Mouse (Mus musculus): ENCODE results near the gene Msx3.

Gene Msx3

DNA sequence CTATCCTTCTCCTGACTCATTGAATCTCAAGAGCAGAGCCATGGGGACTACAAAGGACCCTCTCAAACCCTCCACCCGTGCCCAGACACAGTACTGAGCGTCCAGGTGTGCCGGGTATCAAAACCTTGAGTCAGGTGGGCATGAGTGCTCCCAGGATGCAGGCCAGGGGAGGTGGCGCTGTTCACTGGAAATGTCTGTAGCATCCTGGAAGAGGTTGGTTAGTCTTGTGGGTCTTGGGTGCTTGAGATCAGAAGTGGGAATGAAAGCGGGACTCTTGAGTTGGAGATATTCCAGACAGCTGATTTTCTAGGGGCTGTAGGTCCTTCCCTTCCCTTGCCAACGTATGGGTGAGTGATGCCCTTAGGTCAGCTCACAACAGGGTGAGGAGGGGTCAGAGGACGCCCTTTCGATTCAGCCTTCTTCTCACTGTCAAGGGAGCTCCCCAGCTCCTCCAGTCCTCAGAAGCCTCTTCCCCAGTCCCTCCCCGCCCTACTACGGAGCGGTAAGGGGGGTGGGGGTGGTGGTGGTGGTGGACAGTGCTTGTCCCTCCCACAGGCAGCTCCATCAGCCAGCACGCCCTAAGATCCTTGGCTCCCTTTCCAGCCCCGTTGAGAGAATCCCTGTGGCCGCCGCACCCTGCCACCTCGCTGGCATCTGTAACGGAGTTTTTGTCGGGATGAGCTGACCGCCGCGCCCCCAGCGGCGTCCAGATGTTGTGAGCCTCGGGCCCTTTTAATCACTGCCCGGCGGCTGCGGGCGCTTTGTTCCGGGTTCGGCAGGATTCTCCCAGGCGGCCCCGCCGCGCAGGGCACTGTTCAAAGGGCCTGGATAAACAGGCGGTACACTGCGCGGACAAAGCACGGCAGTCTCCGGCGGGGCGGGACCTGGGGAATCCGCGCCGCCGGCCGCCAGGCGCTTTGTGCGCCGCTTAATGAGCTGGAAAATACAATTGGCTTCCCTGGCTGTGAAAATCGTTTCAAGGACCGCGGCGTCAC lies 8.8 kb upstream of the Msx3 start:
- peak in 1 of 2 experiments; percentile 47 for DNase-seq

DNA sequence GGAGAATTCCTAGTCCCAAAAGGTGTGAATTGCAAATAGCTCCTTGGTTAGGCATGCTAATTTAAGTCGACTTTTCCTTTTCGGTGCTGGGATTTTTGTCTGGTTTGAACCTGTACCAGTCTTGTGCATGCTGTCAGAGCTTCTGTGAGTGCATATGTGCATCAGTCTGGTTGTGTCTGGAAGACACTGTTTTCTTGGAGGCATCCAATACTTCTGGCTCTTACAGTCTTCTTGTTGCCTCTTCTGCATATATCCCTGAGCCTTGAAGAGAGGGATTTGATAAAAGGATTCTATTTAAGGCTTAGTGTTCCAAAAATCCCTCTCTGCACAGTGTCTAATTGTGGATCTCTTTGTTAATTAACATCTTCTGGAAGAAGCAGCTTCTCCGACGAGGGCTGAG lies 5.2 kb upstream of the Msx3 start:
- no peak for DNase-seq

GRCm38 (mm10) chr7:140049115-140049689 lies 313 bp upstream of the Msx3 start:
- DNase-seq, result peak; percentile 36 to 38

GRCm38 (mm10) chr7:140047811-140048311 lies 1.0 kb downstream of the Msx3 start:
- peak; percentile 29 to 36 for DNase-seq

DNA sequence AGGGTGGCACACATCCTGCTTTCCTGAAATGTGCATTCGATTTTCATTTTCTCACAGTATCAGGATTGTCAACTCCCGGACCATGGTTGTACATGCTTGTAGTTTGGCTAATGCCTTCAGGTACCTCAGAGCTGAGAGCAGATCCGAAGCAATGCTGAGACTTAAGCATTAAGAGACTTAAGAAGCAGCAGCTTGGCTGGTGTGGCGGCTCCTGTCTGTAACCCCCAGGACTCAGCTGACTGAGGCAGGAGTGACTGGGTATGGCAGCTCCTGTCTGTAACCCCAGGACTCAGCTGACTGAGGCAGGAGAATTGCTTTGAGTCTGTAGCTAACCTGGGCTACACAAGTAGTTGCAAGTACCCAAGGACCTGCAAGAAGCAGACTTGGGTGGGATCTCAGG lies 3.3 kb downstream of the Msx3 start:
- no peak for DNase-seq

DNA sequence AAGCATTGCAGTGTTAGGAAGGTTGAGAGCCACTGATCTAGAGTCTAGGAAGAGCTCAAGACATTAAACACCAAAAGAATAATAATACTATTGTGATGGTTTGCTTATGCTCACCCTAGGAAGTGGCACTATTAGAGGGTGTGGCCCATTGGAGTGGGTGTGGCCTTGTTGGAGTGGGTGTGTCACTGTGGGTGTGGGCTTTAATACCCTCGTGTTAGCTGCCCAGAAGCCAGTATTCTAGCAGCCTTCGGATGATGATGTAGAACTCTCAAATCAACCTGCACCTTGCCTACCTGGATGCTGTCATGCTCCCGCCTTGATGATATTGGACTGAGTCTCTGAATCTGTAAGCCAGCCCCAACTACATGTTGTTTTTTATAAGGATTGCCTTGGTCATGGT lies 6.2 kb downstream of the Msx3 start:
- no peak for DNase-seq

- DNase-seq, result no peak
These were observed 11.7 kb downstream of the Msx3 start for GRCm38 (mm10) chr7:140037171-140037555.

DNA sequence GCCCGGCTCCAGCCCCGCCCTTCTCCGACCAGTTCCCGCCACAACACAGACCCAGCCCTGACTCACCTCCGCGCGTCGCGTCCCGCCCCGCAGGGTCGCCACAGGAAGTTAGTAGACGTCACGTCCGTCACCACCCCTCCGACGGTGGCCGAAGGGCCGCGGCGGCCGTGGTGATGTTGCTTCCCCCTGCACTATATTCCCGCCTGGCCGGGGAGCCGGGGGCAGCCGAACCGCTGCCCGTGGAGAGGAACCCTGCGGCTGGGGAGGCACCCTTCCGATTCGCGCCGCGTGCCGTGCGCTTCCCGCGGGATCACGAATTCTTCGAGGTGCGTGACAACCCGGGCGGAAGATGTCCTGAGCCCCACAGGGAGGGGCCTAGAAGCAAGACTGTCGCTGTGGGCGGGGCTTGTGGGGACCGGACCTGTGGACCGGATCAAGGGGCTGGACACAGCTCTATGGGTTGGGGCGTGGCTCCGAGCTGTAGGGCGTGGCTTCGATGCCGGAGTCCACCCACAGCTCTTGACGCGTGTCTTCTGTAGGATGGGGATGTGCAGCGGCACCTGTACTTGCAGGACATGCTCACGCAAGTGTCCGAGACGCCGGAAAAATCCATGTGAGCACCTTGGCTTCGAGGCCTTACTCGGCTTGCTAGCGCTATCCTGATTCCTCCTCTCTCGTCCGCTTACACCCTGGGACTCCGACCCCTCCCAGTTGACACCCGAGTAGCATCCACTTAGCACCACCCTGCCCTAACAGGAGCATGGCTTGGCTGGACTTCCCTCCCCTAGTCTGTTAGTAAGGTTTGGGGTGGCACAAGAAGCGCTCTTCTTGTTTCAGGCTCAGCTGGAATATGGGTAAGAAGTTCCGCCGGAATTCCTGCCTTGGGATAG lies 12.4 kb downstream of the Msx3 start, which contains the start of the genes Zfp511 and Tubgcp2:
Gene Zfp511 (plus strand): TSS at position 111 of the 890 bp plus-strand sequence.
Gene Tubgcp2 (minus strand): TSS at position 389 of the 890 bp plus-strand sequence.
- DNase-seq, result peak; percentile 95 to 96

- no peak for DNase-seq
These were observed 13.4 kb downstream of the Msx3 start for GRCm38 (mm10) chr7:140035456-140035855.

- DNase-seq, result no peak
These were observed 15.5 kb downstream of the Msx3 start for GRCm38 (mm10) chr7:140033386-140033785.

DNA sequence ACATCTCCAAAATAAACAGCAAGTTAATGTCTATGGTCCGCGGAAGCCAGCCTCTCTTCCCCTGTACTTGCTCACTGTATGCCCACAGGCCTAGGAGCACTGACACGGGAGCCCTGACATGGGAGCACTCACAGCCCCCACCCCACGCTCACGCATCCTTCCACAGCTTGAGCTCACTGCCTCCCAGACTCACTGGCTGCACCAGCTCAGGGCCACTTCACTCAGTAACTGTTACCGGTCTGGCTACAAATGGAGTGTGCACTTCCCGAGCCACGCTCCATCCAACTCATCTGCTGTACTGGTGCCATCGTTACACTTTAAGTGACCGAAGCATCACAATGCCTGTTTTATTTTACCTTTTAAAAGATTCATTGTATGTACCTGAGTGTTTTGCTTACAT lies 16.5 kb downstream of the Msx3 start:
- no peak for DNase-seq

GRCm38 (mm10) chr7:140031771-140032170 lies 17.1 kb downstream of the Msx3 start:
- DNase-seq, result no peak

GRCm38 (mm10) chr7:140011336-140011735 lies 37.6 kb downstream of the Msx3 start:
- DNase-seq, result peak in 1 of 2 experiments; percentile 1

- DNase-seq, result no peak
These were observed 41.1 kb downstream of the Msx3 start for GRCm38 (mm10) chr7:140007781-140008180.

DNA sequence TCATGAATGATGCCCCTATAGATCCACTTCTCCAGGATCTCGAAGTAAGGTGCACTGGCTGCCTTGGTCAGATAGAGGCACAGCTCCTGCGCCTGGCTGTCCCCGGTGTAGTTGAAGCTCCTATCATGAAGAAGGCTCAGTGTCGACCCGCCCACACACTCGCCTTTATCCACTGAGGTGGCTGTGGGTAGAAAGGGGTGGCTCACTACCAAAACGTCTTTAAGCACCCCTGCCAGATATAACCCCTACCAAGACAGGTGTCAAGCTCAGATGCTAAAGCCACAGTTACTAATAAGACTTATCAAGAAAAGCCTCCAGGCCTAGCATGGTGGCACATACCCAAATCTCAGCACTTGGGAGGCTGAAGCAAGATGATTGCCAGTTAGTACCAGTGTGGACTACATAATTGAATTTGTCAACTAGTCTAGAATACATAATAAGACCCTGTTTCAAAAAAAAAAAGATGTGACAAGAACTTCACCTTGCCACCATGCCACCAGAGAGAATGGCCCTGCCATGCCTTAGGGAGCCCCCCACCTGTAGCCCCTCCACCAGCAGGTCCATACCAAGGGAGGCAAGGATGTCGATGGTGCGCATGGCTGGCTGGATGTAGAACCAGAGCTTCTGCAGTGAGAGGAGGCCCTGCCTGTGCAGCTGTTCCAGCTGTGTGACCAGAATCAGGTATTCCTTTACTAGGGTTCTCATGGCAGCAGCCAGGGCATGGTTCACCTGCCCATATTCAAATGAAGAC lies 41.9 kb downstream of the Msx3 start:
- DNase-seq, result no peak

- DNase-seq, result no peak
These were observed 44.2 kb downstream of the Msx3 start for GRCm38 (mm10) chr7:140004666-140005065.

DNA sequence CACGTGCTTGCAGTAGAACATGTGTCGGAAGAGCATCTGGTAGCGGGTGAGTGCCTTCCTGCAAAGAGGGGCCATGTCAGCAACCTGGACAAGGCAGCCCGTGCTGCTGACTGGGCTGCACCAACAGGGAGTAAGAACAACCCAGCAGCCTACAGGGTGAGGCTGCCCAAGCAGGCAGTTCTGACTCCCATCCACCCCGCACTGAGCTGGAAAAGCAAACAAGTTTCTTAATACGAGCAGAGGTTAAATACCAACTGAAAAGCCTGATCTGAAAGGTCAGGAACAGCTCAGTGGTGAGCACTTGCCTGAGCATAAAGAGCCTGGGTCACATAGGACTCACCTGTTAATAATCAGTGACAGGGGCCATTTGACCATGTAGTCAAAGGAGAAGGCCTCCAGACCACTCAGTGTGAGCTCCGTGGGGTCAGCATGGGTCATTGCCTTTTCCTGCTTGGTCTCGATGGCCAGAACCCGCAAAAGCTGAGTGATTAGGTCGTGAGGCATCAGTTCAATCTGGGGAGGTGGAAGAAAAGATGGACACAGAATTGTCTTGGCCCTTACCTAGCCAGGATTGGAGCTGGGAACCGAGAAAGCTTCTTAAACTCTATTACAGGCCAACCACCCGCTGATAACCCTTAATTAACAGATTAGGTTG lies 47.7 kb downstream of the Msx3 start:
- DNase-seq, result no peak

- DNase-seq, result no peak
These were observed 50.1 kb downstream of the Msx3 start for GRCm38 (mm10) chr7:139998691-139999350.
